Mouse (Mus musculus) brain, embryonic 14.5 days (tissue): ENCODE measurements around the gene Tgfbr2.

ENCODE experiments used
- CTCF ChIP-seq: fragments of 200-500 bp; IDR thresholded peaks from 2 replicates; pipeline ENCODE4 v1.5.1; 2012; ENCODE audit warnings: inconsistent platforms, mild to moderate bottlenecking, moderate library complexity, borderline replicate concordance; ENCODE audit not compliant: insufficient read depth, insufficient read length; ENCODE audit errors: extremely low read depth
- POLR2A ChIP-seq: fragments of 200-500 bp; IDR thresholded peaks from 2 replicates; pipeline ENCODE4 v1.6.1; 2012; ENCODE audit warnings: mild to moderate bottlenecking, inconsistent platforms, borderline replicate concordance; ENCODE audit not compliant: poor library complexity, insufficient read depth, insufficient read length, severe bottlenecking; ENCODE audit errors: extremely low read depth

DNA sequence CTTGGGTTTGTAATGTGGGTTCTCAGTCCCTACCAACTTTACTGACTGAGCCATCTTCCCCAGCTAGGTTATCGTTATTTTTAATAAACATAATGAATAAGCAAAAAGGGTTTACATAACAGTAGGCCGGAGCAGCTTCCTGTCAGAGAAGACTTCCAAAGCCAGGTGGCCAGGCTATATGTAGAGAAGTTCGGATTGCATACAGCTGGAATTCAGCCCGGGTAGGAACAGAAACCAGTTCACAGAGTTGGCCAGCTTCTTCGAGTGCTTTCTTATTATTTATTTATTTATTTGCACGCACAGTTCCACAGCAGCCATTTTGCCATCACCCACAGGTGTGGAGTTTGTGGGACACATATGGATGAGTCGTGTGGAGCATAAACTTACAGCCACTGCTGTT is 53.7 kb downstream of the Tgfbr2 start:
- TF ChIP-seq CTCF (no peak), POLR2A (no peak)
